In the genomic region with DNA sequence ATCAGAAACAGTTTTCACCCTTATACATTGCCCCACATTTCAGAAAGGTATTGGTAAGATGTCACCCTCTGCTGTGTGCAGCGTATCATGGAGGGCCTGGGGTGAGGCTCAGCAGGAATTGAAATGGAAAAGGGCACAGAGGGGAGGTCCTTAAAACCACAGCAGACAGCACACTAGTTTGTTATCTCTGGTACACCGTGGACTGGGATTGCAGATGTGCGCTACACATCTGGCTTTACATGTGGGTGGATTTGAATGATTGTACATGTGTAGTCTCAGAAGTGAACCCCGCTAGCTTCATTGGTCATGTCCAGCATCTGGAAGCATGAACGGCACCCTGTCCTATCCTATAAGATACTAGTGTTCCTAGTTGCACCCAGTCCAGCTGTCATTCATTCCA, we compare ENCODE assay signal across 11 mouse cellular contexts.
"Had no signal": no experiment of that assay in that cellular context is flagged by ENCODE, and none has a peak within 500 bp of the region (broad histone marks: within the 10 kb centered on the region; RNA-seq: fewer than 3 reads in every experiment).

No protein-coding gene starts in this region.

- H3K27me3 ChIP-seq: limb, embryonic 13.5 days; midbrain, embryonic 15.5 days; neural tube, embryonic 12.5 days had no signal

- H3K4me3 ChIP-seq: left cerebral cortex, adult 2 months; limb, embryonic 13.5 days; midbrain, embryonic 15.5 days; neural tube, embryonic 12.5 days had no signal

- DNase-seq: kidney, adult 8-10 months; kidney, postnatal 25 days; lung, adult 18-20 months; right cerebral cortex, postnatal 14 days; thymus, postnatal 36 days had no signal

- H3K27ac ChIP-seq: midbrain, embryonic 15.5 days; neural tube, embryonic 12.5 days had no signal

- H3K9me3 ChIP-seq: limb, embryonic 13.5 days; midbrain, embryonic 15.5 days; neural tube, embryonic 12.5 days had no signal

- H3K4me1 ChIP-seq: midbrain, embryonic 15.5 days; neural tube, embryonic 12.5 days had no signal

- ATAC-seq: intestine, postnatal 0 days; midbrain, embryonic 15.5 days had no signal

- H3K4me2 ChIP-seq: limb, embryonic 13.5 days; midbrain, embryonic 11.5 days; midbrain, embryonic 15.5 days; neural tube, embryonic 12.5 days had no signal

- H3K9ac ChIP-seq: limb, embryonic 13.5 days; midbrain, embryonic 15.5 days; neural tube, embryonic 12.5 days had no signal
